Mouse (Mus musculus) hematopoietic stem cell, adult 5-6 weeks (primary cell): Measurements from ENCODE around the gene Ifnk. TPM values are rescaled to one million over a fixed set of nuclear protein-coding genes. Genes with fewer than 3 reads are reported as not detected.

Source experiments
- ATAC-seq, 2 experiments: fragments of 125-278 bp in 1 of 2; replicated peaks in 1 of 2; 2 replicates each; pipeline ENCODE4 v1.8.0; 2016 to 2017; ENCODE audit warnings: inconsistent platforms in 2 of 2, mild to moderate bottlenecking in 2 of 2, moderate number of reproducible peaks in 2 of 2, low read depth in 1 of 2, moderate TSS enrichment in 1 of 2; ENCODE audit not compliant: low FRiP score in 2 of 2, poor library complexity in 2 of 2, severe bottlenecking in 2 of 2, insufficient read depth in 1 of 2, low TSS enrichment in 1 of 2
- total RNA-seq: library from RNA; stranded (forward); fragments of 172-1452, 232-1000 nt; gene quantifications from 2 replicates; pipeline ENCODE4 v1.2.3, GENCODE M21; 2017

Gene Ifnk
- total RNA-seq: not detected in 2 replicates

GRCm38 (mm10) chr4:35151756-35152155 is at the start of gene Ifnk:
Gene Ifnk (plus strand): TSS chr4:35152056.
- ATAC-seq: no peak

- ATAC-seq: no peak
Measured at GRCm38 (mm10) chr4:35105115-35105773, 46.6 kb upstream of the Ifnk start.

GRCm38 (mm10) chr4:35112452-35112851 is 39.4 kb upstream of the Ifnk start:
- no peak for ATAC-seq

GRCm38 (mm10) chr4:35113516-35114248 is 38.2 kb upstream of the Ifnk start:
- ATAC-seq: no peak

DNA sequence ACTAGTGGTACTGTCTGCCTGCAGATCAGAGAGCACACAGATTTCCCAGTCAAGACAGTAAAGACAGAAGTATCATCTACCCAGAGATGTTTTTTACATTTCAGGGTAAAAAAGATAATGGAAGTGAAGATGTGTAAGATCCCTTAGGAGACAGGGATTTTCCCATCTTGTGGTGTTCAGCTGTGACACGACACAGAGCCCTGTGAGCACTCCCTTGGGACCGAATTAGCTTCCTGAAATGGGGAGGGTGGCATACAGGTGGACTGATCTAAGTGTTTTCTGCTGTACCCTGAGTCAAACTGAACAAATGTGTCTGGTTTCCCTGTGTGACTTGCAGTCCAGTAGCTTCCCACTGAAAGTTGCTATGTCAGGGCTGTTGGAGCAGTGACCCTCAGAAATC is 36.9 kb upstream of the Ifnk start:
- no peak for ATAC-seq

GRCm38 (mm10) chr4:35115933-35116332 is 35.9 kb upstream of the Ifnk start:
- no peak for ATAC-seq

DNA sequence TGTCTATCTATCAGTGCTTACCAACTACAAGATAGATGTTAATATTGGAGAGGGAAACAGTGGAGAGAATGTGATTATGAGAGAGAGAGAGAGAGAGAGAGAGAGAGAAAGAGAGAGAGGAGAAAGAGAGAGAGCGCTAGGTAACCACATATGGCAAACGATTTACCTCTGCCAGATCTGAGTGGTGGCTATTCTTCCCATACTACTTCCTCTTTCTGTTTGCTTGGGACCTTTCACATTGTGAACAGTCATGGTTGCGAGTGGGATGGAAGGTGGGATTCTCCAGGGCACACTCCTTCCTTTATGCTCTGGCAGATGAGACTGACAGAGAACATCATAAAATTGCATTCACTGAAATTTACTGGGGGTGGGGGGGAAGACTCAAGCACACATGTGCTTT is 34.7 kb upstream of the Ifnk start:
- ATAC-seq: peak in 1 of 2 experiments; percentile 54; a peak in 1 of 4 replicates

- ATAC-seq: no peak
Measured at GRCm38 (mm10) chr4:35118851-35119250, 33.0 kb upstream of the Ifnk start.

- ATAC-seq: no peak
Measured at GRCm38 (mm10) chr4:35120159-35120558, 31.7 kb upstream of the Ifnk start.

- ATAC-seq: no peak
Measured at GRCm38 (mm10) chr4:35120575-35120974, 31.3 kb upstream of the Ifnk start.

DNA sequence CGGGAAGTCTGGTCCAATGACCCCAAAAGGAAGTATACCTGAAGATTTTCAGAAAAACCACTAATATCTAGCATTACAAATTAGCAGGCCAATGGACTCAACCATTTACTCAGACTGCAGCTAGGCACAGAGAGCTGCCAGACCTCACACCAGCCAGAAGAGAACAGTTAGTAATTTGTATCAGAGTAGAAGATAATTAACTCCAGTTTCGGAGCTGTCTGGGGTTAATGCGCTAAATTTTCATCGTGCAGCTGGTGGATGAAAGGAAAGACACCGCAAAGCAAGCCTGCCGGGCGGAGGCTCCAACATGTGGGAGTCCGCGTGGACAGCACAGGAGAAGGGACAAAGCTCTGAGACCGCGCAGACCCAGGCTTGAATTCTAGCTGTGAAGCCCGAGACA is 30.8 kb upstream of the Ifnk start:
- no peak for ATAC-seq

- ATAC-seq: no peak
Measured at GRCm38 (mm10) chr4:35123087-35123486, 28.8 kb upstream of the Ifnk start.

DNA sequence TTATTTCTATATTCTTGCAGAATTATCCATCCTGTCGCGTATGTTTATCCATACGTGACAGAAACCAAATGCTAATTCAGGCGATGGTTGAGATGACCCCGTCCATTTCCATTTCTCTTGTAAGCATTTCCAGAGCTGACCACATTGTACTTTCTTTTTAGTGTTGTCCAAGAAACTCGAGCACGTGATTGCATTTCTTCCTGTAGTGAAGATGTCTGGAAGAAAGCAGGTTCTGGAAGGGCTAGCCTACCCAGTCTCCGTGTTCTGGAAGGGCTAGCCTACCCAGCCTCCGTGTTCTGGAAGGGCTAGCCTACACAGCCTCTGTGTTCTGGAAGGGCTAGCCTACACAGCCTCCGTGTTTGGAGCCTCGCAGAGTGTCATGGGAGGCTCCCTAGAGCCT is 27.8 kb upstream of the Ifnk start:
- ATAC-seq: no peak

GRCm38 (mm10) chr4:35125299-35125777 is 26.5 kb upstream of the Ifnk start:
- ATAC-seq: no peak

GRCm38 (mm10) chr4:35126776-35127175 is 25.1 kb upstream of the Ifnk start:
- no peak for ATAC-seq

DNA sequence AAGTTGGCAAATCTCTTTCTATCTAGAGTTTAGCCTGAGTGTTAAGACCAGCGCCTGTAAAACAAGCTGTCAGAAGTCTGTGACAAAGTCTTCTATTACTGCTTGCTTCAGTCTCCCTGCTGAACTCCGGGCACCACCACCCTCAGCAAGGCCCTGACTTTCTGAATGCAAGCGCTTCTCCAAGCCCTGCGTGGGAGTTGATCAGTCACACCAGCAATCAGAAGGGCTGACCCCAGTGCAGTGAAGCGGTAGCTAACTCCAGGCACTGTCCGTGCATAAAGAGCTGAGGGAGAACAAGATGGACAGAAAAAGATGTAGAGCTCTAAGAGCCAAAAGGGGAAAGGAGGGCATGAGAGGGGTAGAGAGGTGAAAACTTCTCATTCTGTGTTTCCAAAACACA is 24.1 kb upstream of the Ifnk start:
- ATAC-seq: no peak

DNA sequence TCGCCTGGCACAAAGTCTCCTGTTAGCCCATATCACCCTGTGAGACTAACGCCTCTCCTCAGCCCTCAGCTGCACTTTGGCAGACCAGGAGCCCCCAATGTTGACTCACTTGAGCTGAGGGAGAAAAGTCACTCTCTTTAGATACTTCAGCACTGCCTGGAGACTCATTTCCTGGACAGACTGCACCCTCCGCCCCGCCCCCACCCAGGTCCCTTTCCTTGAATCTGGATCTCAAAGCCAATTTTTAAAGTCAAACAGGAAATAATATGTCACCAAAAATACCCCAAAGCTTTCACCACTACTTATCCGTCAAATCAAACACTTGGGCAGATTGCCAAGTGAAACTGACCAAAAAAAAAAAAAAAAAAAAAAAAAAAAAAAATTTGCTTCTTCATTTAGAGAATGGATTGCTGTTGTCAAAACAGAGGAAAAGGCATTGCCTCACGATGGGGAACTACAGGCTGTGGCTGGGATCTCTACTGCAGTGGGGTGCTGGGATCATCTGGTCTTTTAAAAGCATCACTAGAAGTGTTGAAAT is 21.4 kb upstream of the Ifnk start:
- ATAC-seq: peak; percentile 96

DNA sequence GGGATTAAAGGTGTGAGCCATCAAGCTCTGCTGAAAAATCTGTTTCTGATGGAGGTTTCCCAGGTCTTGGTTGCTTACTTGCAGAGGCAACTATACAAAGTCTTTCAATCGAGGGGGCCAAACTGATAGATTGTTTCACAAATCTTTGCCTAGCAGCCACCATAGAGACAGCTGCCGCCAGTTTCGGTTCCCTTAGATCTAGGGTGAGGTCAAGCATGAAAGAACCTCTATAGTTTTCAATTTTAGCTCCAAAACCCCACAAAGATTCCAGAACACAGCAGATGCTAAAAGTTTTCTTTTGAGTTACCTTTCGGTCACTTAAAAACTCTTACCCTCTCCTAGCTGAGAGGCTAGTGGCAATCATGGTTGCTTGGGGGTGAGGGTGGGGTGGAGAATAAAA is 20.3 kb upstream of the Ifnk start:
- no peak for ATAC-seq
